Mouse (Mus musculus): Measurements from ENCODE around the gene Rpa1.

- TF ChIP-seq EP300 (IDR thresholded peaks at IDR 0.05; ENCODE audit: low read depth) (no peak), CTCF (IDR thresholded peaks at IDR 0.05; ENCODE audit: low read depth) (no peak)
Observed at GRCm38 (mm10) chr11:75318351-75319221, 29.5 kb downstream of the Rpa1 start.

Data from liver, embryonic 14.5 days (tissue).